Mouse (Mus musculus) hindbrain, embryonic 11.5 days (tissue): Measurements from ENCODE around the gene Trmt10b. TPM values are rescaled to one million over a fixed set of nuclear protein-coding genes. Genes with fewer than 3 reads are reported as not detected.

ENCODE experiments used
- ATAC-seq: fragments of 200-750 bp; cut with Nextera tagmentation; 2 replicates; pipeline ENCODE4 v1.8.0; 2017; ENCODE audit warnings: mild to moderate bottlenecking, moderate TSS enrichment, moderate library complexity; ENCODE audit not compliant: low FRiP score
- DNase-seq: peaks from one replicate; pipeline ENCODE4 v3.0.0-alpha.2; 2015; ENCODE audit warnings: low spot score
- H3K27ac ChIP-seq: fragments of 300-500 bp; sonication (generic); 2 replicates; pipeline ENCODE4 v1.5.1; 2014; ENCODE audit warnings: mild to moderate bottlenecking, low read depth, low read length
- H3K27me3 ChIP-seq: fragments of 300-500 bp; sonication (generic); 2 replicates; pipeline ENCODE4 v1.6.1; 2014; ENCODE audit warnings: mild to moderate bottlenecking, low read length, moderate library complexity, mixed read lengths; ENCODE audit not compliant: control insufficient read depth, insufficient read depth
- H3K36me3 ChIP-seq: fragments of 300-500 bp; sonication (generic); 2 replicates; pipeline ENCODE4 v1.6.1; 2014; ENCODE audit warnings: mild to moderate bottlenecking, low read length, moderate library complexity, mixed read lengths; ENCODE audit not compliant: control insufficient read depth, insufficient read depth
- H3K4me1 ChIP-seq: fragments of 300-500 bp; sonication (generic); replicated peaks from 2 replicates; pipeline ENCODE4 v1.6.1; 2014; ENCODE audit warnings: low read length, mixed read lengths; ENCODE audit not compliant: control insufficient read depth, insufficient read depth
- H3K4me2 ChIP-seq: fragments of 300-500 bp; sonication (generic); replicated peaks from 2 replicates; pipeline ENCODE4 v1.6.1; 2014; ENCODE audit warnings: mild to moderate bottlenecking, low read depth, low read length
- H3K4me3 ChIP-seq: fragments of 300-500 bp; sonication (generic); 2 replicates; pipeline ENCODE4 v1.5.1; 2014; ENCODE audit warnings: low read depth, low read length
- H3K9ac ChIP-seq: fragments of 300-500 bp; sonication (generic); 2 replicates; pipeline ENCODE4 v1.6.1; 2014; ENCODE audit warnings: low read depth, low read length
- H3K9me3 ChIP-seq: fragments of 300-500 bp; sonication (generic); 2 replicates; pipeline ENCODE4 v1.6.1; 2016; ENCODE audit warnings: low read length; ENCODE audit not compliant: control insufficient read depth
- WGBS: fragments of 180-500 bp; shearing (Covaris S2); extraction: QIAGEN DNeasy Blood & Tissue Kit; methylation state at CpG from one replicate; pipeline ENCODE4 v1.1.7; 2014; 5-methylcytosine and 5-hydroxymethylcytosine counted together
- polyA plus RNA-seq: library from polyadenylated mRNA; unstranded; fragments of >200 nt; fragmentation: Nextera tagmentation; extraction: Ambion mirVana; gene quantifications from 2 replicates; pipeline ENCODE4 v1.2.1, GENCODE M21; 2014

Trmt10b gene
- polyA plus RNA-seq, 1 experiment from 2014 or later, result 24.5 TPM

GRCm38 (mm10) chr4:45275770-45276169, 21.2 kb upstream of the Trmt10b start:
- no peak for ATAC-seq
- Histone ChIP-seq H3K27ac (no peak overlapping the region), H3K4me2 (no peak overlapping the region), H3K9ac (no peak overlapping the region), H3K27me3 (no peaks in the 10 kb centered on the region), H3K4me1 (no peaks in the 10 kb centered on the region), H3K9me3 (no peaks in the 10 kb centered on the region), H3K36me3 (no peaks in the 10 kb centered on the region), H3K4me3 (no peak overlapping the region)
- WGBS, result 91% methylated on average over 8 of the region's 8 CpGs
- no peak for DNase-seq

- Histone ChIP-seq H3K4me3 (no peak overlapping the region), H3K4me1 (no peaks in the 10 kb centered on the region), H3K27me3 (no peaks in the 10 kb centered on the region), H3K27ac (no peak overlapping the region), H3K9me3 (no peaks in the 10 kb centered on the region), H3K4me2 (no peak overlapping the region), H3K9ac (no peak overlapping the region), H3K36me3 (no peaks in the 10 kb centered on the region)
- ATAC-seq (no peak), DNase-seq (peak; percentile 11)
- 68% methylated on average over 8 of the region's 8 CpGs for WGBS
Observed at GRCm38 (mm10) chr4:45279292-45279691, 17.6 kb upstream of the Trmt10b start.

GRCm38 (mm10) chr4:45279981-45280548, 16.9 kb upstream of the Trmt10b start:
- no peaks in the 10 kb centered on the region for H3K9me3 ChIP-seq

GRCm38 (mm10) chr4:45286318-45286717, 10.6 kb upstream of the Trmt10b start:
- H3K9me3 ChIP-seq, result no peaks in the 10 kb centered on the region
- H3K9ac ChIP-seq, result no peak overlapping the region
- no peaks in the 10 kb centered on the region for H3K36me3 ChIP-seq
- ATAC-seq, result no peak
- H3K4me2 ChIP-seq, result no peak overlapping the region
- peak; percentile 8 for DNase-seq
- WGBS, result 55% methylated on average over 3 of the region's 3 CpGs
- H3K27me3 ChIP-seq, result no peaks in the 10 kb centered on the region; the same call in 1 of the 2 replicates
- no peak overlapping the region for H3K27ac ChIP-seq
- no peak overlapping the region for H3K4me3 ChIP-seq
- H3K4me1 ChIP-seq, result no peaks in the 10 kb centered on the region

More at GRCm38 (mm10) chr4:45279981-45280548, 16.9 kb upstream of the Trmt10b start:
- Histone ChIP-seq H3K27ac (no peak overlapping the region), H3K4me1 (no peaks in the 10 kb centered on the region), H3K4me3 (no peak overlapping the region), H3K4me2 (no peak overlapping the region), H3K27me3 (no peaks in the 10 kb centered on the region), H3K9ac (no peak overlapping the region), H3K36me3 (no peaks in the 10 kb centered on the region)
- DNase-seq, result peak; percentile 75
- ATAC-seq, result 0 out of 2 replicates have a peak, but pooled peaks have one; percentile 43
- whole genome bisulfite sequencing, result 21% methylated on average over 4 of the region's 4 CpGs

- H3K9ac ChIP-seq, result no peak overlapping the region
- 75% methylated on average over 5 of the region's 5 CpGs for WGBS
- H3K36me3 ChIP-seq, result no peaks in the 10 kb centered on the region
- no peak overlapping the region for H3K27ac ChIP-seq
- no peak overlapping the region for H3K4me2 ChIP-seq
- H3K4me1 ChIP-seq, result no peaks in the 10 kb centered on the region
- no peaks in the 10 kb centered on the region for H3K9me3 ChIP-seq
- no peak for DNase-seq
- no peak overlapping the region for H3K4me3 ChIP-seq
- H3K27me3 ChIP-seq, result no peaks in the 10 kb centered on the region; the same call in 1 of the 2 replicates
- ATAC-seq, result no peak
Observed at GRCm38 (mm10) chr4:45287906-45288305, 9.0 kb upstream of the Trmt10b start.

GRCm38 (mm10) chr4:45305536-45305935, 8.6 kb downstream of the Trmt10b start:
- no peaks in the 10 kb centered on the region for H3K4me1 ChIP-seq
- ATAC-seq (no peak), DNase-seq (no peak)
- peaks cover 10% of the 10 kb centered on the region; the same call in 1 of the 2 replicates for H3K36me3 ChIP-seq
- H3K9me3 ChIP-seq, result no peaks in the 10 kb centered on the region
- no peaks in the 10 kb centered on the region for H3K27me3 ChIP-seq
- no peak overlapping the region for H3K4me2 ChIP-seq
- H3K4me3 ChIP-seq, result no peak overlapping the region
- no peak overlapping the region for H3K9ac ChIP-seq
- no peak overlapping the region for H3K27ac ChIP-seq
- 97% methylated on average over 14 of the region's 14 CpGs for WGBS

GRCm38 (mm10) chr4:45308046-45308445, 11.1 kb downstream of the Trmt10b start:
- no peaks in the 10 kb centered on the region for H3K9me3 ChIP-seq
- no peaks in the 10 kb centered on the region for H3K4me1 ChIP-seq
- H3K4me3 ChIP-seq, result no peak overlapping the region
- no peak overlapping the region for H3K9ac ChIP-seq
- no peaks in the 10 kb centered on the region for H3K27me3 ChIP-seq
- ATAC-seq, result no peak
- H3K4me2 ChIP-seq, result no peak overlapping the region
- H3K36me3 ChIP-seq, result peaks cover 10% of the 10 kb centered on the region; the same call in 1 of the 2 replicates
- H3K27ac ChIP-seq, result no peak overlapping the region
- DNase-seq, result peak; percentile 49
- WGBS, result 42% methylated on average over 11 of the region's 11 CpGs

- Histone ChIP-seq H3K4me3 (no peak overlapping the region), H3K36me3 (peaks cover 10% of the 10 kb centered on the region; the same call in 1 of the 2 replicates), H3K27me3 (no peaks in the 10 kb centered on the region), H3K27ac (no peak overlapping the region), H3K9ac (no peak overlapping the region), H3K4me2 (no peak overlapping the region), H3K4me1 (no peaks in the 10 kb centered on the region), H3K9me3 (no peaks in the 10 kb centered on the region)
- 92% methylated on average over 6 of the region's 6 CpGs for WGBS
- ATAC-seq (no peak), DNase-seq (no peak)
Observed at GRCm38 (mm10) chr4:45308606-45309005, 11.7 kb downstream of the Trmt10b start.

- no peak overlapping the region for H3K9ac ChIP-seq
- 96% methylated on average over 2 of the region's 2 CpGs for WGBS
- H3K4me3 ChIP-seq, result no peak overlapping the region
- H3K27me3 ChIP-seq, result no peaks in the 10 kb centered on the region
- DNase-seq (no peak), ATAC-seq (no peak)
- no peaks in the 10 kb centered on the region for H3K9me3 ChIP-seq
- H3K4me1 ChIP-seq, result no peaks in the 10 kb centered on the region
- H3K4me2 ChIP-seq, result no peak overlapping the region
- H3K36me3 ChIP-seq, result peaks cover 6% of the 10 kb centered on the region; the same call in 1 of the 2 replicates
- H3K27ac ChIP-seq, result no peak overlapping the region
Observed at GRCm38 (mm10) chr4:45311056-45311455, 14.1 kb downstream of the Trmt10b start.
